In genomic region chr15:68363058-68363735, GRCm38 (mm10) we compare ENCODE assay signal across 8 mouse cellular contexts.
A peak's percentile ranks its signal among the peaks of the same experiment; 100 is the strongest.
DNase-seq lines count a peak whose midpoint lies in the region; ATAC-seq and TF ChIP-seq lines count a peak whose summit lies in the region.

No protein-coding gene starts in this region.

- ATAC-seq in activated CD4-positive, CD25-positive, alpha-beta regulatory T cell, adult 4 months, result peak; percentile 94

- peak overlapping the region; percentile 51; the same call in 1 of the 2 replicates for H3K27ac ChIP-seq in cortical plate, adult 2 months (ENCODE audit: insufficient read depth, low read length)

- H3K36me3 ChIP-seq in megakaryocyte, embryonic 14.5 days (replicated peaks; ENCODE audit: low read length), result no peaks in the 10 kb centered on the region

- no peak for TF ChIP-seq CTCF in cortical plate, adult 2 months (IDR thresholded peaks at IDR 0.05; ENCODE audit: extremely low read depth, insufficient read depth, low read length)

- TF ChIP-seq POLR2A in cortical plate, adult 2 months (IDR thresholded peaks at IDR 0.05; ENCODE audit: extremely low read depth, insufficient read depth, low read length), result peak; percentile 71; the same call in 1 of the 2 replicates

- peak; percentile 96 to 98 for DNase-seq in gastrocnemius, adult 8-10 months (ENCODE audit: low spot score in 2 of 2)
- peak; percentile 93 for DNase-seq in hindlimb bud, embryonic 11.5 days (ENCODE audit: extremely low spot score, low read depth, low spot score)
- DNase-seq in left cerebral cortex, adult 8-10 months (ENCODE audit: low spot score in 2 of 2), result peak; percentile 92 to 99
- DNase-seq in right cerebral cortex, postnatal 10 days (ENCODE audit: low spot score in 2 of 2), result peak; percentile 99
- DNase-seq in urinary bladder, postnatal 25 days (ENCODE audit: low spot score), result peak; percentile 99

- H3K27me3 ChIP-seq in megakaryocyte, embryonic 14.5 days (replicated peaks), result peaks cover 2% of the 10 kb centered on the region

- H3K9me3 ChIP-seq in megakaryocyte, embryonic 14.5 days, result no peaks in the 10 kb centered on the region

- peaks cover 2% of the 10 kb centered on the region for H3K4me1 ChIP-seq in cortical plate, adult 2 months (ENCODE audit: control insufficient read depth, insufficient read depth, low read length)
- peaks cover 31% of the 10 kb centered on the region for H3K4me1 ChIP-seq in megakaryocyte, embryonic 14.5 days

- H3K4me3 ChIP-seq in cortical plate, adult 2 months (ENCODE audit: insufficient read depth, low read length), result peak overlapping the region; percentile 28
- H3K4me3 ChIP-seq in megakaryocyte, embryonic 14.5 days (replicated peaks), result peak overlapping the region; percentile 94

Comparison
In these comparisons a context has a peak if more than half of its experiments do, and no peak if none do; other contexts are left out.
1. Peak in every context shown above with its lines: DNase-seq, ATAC-seq, H3K4me3 ChIP-seq and H3K27ac ChIP-seq.